Mouse (Mus musculus): Measurements from ENCODE around the gene Rab33b. TPM values are rescaled to one million over a fixed set of nuclear protein-coding genes. Genes with fewer than 3 reads are reported as not detected.

The Rab33b gene
- polyA plus RNA-seq, 1 experiment from 2014 or later: 19.8 TPM

DNA sequence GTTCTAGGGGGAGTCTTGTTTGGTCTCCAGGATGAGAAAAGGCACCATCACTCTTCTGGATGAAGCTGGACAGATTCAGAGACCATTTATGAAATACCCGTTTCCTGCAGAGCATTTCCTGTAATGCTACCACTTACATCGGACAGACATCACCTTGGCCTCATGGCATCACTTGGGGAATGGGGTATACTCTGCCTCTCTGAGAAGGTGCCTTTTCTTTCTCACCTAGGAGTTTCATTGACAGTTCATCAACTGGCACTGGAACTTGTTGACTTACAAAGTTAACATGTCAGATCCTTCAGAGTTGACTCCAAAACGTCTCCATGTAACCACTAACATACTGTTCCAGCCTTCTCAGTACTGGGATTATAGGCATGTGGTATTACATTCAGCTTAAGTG is 939 bp upstream of the Rab33b start:
- H3K9me3 ChIP-seq (replicated peaks; ENCODE audit: control insufficient read depth, low read length): no peaks in the 10 kb centered on the region
- H3K9ac ChIP-seq (replicated peaks; ENCODE audit: low read length): no peak overlapping the region
- DNase-seq (ENCODE audit: low spot score) (no peak), ATAC-seq (replicated peaks; ENCODE audit: insufficient number of reproducible peaks, low FRiP score, low TSS enrichment, low read depth) (no peak)
- 74% methylated on average over 3 of the region's 3 CpGs for WGBS
- no peaks in the 10 kb centered on the region for H3K36me3 ChIP-seq (replicated peaks; ENCODE audit: control insufficient read depth, insufficient read depth, low read depth, low read length)
- H3K4me2 ChIP-seq (ENCODE audit: low read depth, low read length): peak overlapping the region; percentile 76
- H3K4me3 ChIP-seq (ENCODE audit: low read depth, low read length): peak overlapping the region; percentile 75; the same call in 1 of the 2 replicates
- H3K4me1 ChIP-seq (ENCODE audit: control insufficient read depth, insufficient read depth, low read length): no peaks in the 10 kb centered on the region
- H3K27me3 ChIP-seq (ENCODE audit: control insufficient read depth, insufficient read depth, low read length): no peaks in the 10 kb centered on the region
- H3K27ac ChIP-seq (replicated peaks; ENCODE audit: low read depth, low read length): no peak overlapping the region

DNA sequence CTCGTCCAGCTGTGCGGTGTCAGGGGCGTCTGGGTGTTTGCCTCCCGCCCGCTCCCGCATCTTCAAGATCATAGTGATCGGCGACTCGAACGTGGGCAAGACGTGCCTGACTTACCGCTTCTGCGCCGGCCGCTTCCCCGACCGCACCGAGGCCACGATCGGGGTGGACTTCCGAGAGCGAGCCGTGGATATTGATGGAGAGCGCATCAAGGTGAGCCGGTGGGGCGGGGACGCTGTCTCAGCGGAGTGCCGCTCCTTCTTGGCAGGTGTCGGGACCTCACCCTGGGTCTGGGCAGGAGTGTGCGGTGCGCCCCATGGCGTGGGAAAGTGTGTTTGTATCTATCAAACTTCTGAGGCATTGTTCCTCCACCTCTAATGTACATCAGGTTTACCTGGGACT is 650 bp downstream of the Rab33b start:
- no peak; the same call in 1 of the 2 replicates for ATAC-seq (replicated peaks; ENCODE audit: insufficient number of reproducible peaks, low FRiP score, low TSS enrichment, low read depth)

DNA sequence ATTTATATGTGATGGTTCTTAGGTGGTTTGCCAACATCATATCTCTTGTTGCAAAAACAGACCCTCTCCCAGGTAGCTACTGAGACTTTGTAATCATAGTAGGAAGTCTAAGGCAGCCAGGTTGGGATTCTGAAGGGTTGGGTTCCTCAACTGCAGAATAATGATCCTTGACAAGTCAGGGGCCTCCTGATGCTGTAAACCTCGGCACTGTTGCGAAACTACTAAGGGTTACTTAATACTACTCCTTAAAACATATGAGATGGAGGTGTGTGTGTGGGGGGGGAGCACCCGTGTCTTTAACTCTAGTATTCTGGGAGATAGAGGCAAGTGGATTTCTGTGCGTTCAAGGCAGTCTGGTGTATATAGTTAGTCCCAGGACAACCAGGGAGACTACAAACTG is 1.6 kb downstream of the Rab33b start:
- Histone ChIP-seq H3K36me3 (replicated peaks; ENCODE audit: control insufficient read depth, insufficient read depth, low read depth, low read length) (no peaks in the 10 kb centered on the region), H3K27me3 (ENCODE audit: control insufficient read depth, insufficient read depth, low read length) (no peaks in the 10 kb centered on the region), H3K9me3 (replicated peaks; ENCODE audit: control insufficient read depth, low read length) (no peaks in the 10 kb centered on the region), H3K9ac (replicated peaks; ENCODE audit: low read length) (no peak overlapping the region), H3K4me2 (ENCODE audit: low read depth, low read length) (no peak overlapping the region; the same call in 1 of the 2 replicates), H3K27ac (replicated peaks; ENCODE audit: low read depth, low read length) (no peak overlapping the region), H3K4me3 (ENCODE audit: low read depth, low read length) (no peak overlapping the region; the same call in 1 of the 2 replicates), H3K4me1 (ENCODE audit: control insufficient read depth, insufficient read depth, low read length) (no peaks in the 10 kb centered on the region)
- ATAC-seq (replicated peaks; ENCODE audit: insufficient number of reproducible peaks, low FRiP score, low TSS enrichment, low read depth) (no peak), DNase-seq (ENCODE audit: low spot score) (no peak)
- 75% methylated on average over 4 of the region's 4 CpGs for WGBS

More for the DNA sequence above, 650 bp downstream of the Rab33b start:
- 0% methylated on average over 33 of the region's 33 CpGs for WGBS
- no peaks in the 10 kb centered on the region for H3K27me3 ChIP-seq (ENCODE audit: control insufficient read depth, insufficient read depth, low read length)
- no peaks in the 10 kb centered on the region for H3K9me3 ChIP-seq (replicated peaks; ENCODE audit: control insufficient read depth, low read length)
- peak overlapping the region; percentile 90 for H3K9ac ChIP-seq (replicated peaks; ENCODE audit: low read length)
- DNase-seq (ENCODE audit: low spot score): no peak
- H3K4me1 ChIP-seq (ENCODE audit: control insufficient read depth, insufficient read depth, low read length): no peaks in the 10 kb centered on the region
- H3K27ac ChIP-seq (replicated peaks; ENCODE audit: low read depth, low read length): 0 out of 2 replicates have a peak overlapping the region, but pooled peaks have one; percentile 82
- H3K4me2 ChIP-seq (ENCODE audit: low read depth, low read length): peak overlapping the region; percentile 76
- peak overlapping the region; percentile 75 for H3K4me3 ChIP-seq (ENCODE audit: low read depth, low read length)
- no peaks in the 10 kb centered on the region for H3K36me3 ChIP-seq (replicated peaks; ENCODE audit: control insufficient read depth, insufficient read depth, low read depth, low read length)

GRCm38 (mm10) chr3:51486491-51487195 is 2.9 kb downstream of the Rab33b start:
- WGBS: 98% methylated on average over 4 of the region's 4 CpGs
- no peak overlapping the region for H3K9ac ChIP-seq (replicated peaks; ENCODE audit: low read length)
- no peaks in the 10 kb centered on the region for H3K9me3 ChIP-seq (replicated peaks; ENCODE audit: control insufficient read depth, low read length)
- DNase-seq (ENCODE audit: low spot score) (no peak), ATAC-seq (replicated peaks; ENCODE audit: insufficient number of reproducible peaks, low FRiP score, low TSS enrichment, low read depth) (no peak)
- no peak overlapping the region for H3K27ac ChIP-seq (replicated peaks; ENCODE audit: low read depth, low read length)
- H3K4me1 ChIP-seq (ENCODE audit: control insufficient read depth, insufficient read depth, low read length): no peaks in the 10 kb centered on the region
- H3K4me2 ChIP-seq (ENCODE audit: low read depth, low read length): no peak overlapping the region
- no peak overlapping the region for H3K4me3 ChIP-seq (ENCODE audit: low read depth, low read length)
- no peaks in the 10 kb centered on the region for H3K27me3 ChIP-seq (ENCODE audit: control insufficient read depth, insufficient read depth, low read length)
- H3K36me3 ChIP-seq (replicated peaks; ENCODE audit: control insufficient read depth, insufficient read depth, low read depth, low read length): no peaks in the 10 kb centered on the region

- H3K36me3 ChIP-seq (replicated peaks; ENCODE audit: control insufficient read depth, insufficient read depth, low read depth, low read length): no peaks in the 10 kb centered on the region
- WGBS: 75% methylated on average over 7 of the region's 7 CpGs
- no peak for DNase-seq (ENCODE audit: low spot score)
Observed at GRCm38 (mm10) chr3:51490088-51490753, 6.5 kb downstream of the Rab33b start.

GRCm38 (mm10) chr3:51493272-51493838 is 9.6 kb downstream of the Rab33b start:
- H3K9ac ChIP-seq (replicated peaks; ENCODE audit: low read length): no peak overlapping the region
- DNase-seq (ENCODE audit: low spot score) (no peak), ATAC-seq (replicated peaks; ENCODE audit: insufficient number of reproducible peaks, low FRiP score, low TSS enrichment, low read depth) (no peak)
- no peaks in the 10 kb centered on the region for H3K4me1 ChIP-seq (ENCODE audit: control insufficient read depth, insufficient read depth, low read length)
- 90% methylated on average over 13 of the region's 13 CpGs for WGBS
- H3K27me3 ChIP-seq (ENCODE audit: control insufficient read depth, insufficient read depth, low read length): no peaks in the 10 kb centered on the region
- no peaks in the 10 kb centered on the region for H3K36me3 ChIP-seq (replicated peaks; ENCODE audit: control insufficient read depth, insufficient read depth, low read depth, low read length)
- H3K27ac ChIP-seq (replicated peaks; ENCODE audit: low read depth, low read length): no peak overlapping the region
- H3K4me2 ChIP-seq (ENCODE audit: low read depth, low read length): no peak overlapping the region
- H3K9me3 ChIP-seq (replicated peaks; ENCODE audit: control insufficient read depth, low read length): no peaks in the 10 kb centered on the region
- H3K4me3 ChIP-seq (ENCODE audit: low read depth, low read length): no peak overlapping the region

More at GRCm38 (mm10) chr3:51490088-51490753, 6.5 kb downstream of the Rab33b start:
- H3K27ac ChIP-seq (replicated peaks; ENCODE audit: low read depth, low read length): no peak overlapping the region
- no peaks in the 10 kb centered on the region for H3K4me1 ChIP-seq (ENCODE audit: control insufficient read depth, insufficient read depth, low read length)
- no peak overlapping the region for H3K9ac ChIP-seq (replicated peaks; ENCODE audit: low read length)
- no peak overlapping the region for H3K4me2 ChIP-seq (ENCODE audit: low read depth, low read length)
- no peak overlapping the region for H3K4me3 ChIP-seq (ENCODE audit: low read depth, low read length)
- ATAC-seq (replicated peaks; ENCODE audit: insufficient number of reproducible peaks, low FRiP score, low TSS enrichment, low read depth): no peak
- no peaks in the 10 kb centered on the region for H3K27me3 ChIP-seq (ENCODE audit: control insufficient read depth, insufficient read depth, low read length)
- H3K9me3 ChIP-seq (replicated peaks; ENCODE audit: control insufficient read depth, low read length): no peaks in the 10 kb centered on the region

DNA sequence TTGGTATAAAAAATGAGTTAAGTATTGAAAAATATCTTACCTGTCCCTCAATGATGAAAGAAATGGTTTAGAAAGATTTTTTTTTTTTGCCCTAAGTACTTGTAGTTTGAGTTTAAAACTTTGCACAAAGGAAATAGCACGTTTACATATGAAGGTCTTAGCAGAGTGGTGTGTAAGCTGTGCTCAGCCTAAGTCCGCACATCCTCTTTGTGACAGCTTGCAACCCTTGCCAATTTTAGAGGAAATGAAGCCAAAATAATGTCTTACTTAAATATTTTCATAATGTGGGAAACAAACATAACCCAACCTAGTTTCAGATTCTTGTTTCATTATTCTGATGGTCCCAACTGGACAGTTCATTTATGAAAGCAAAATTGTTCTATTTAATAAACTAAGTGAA is 10.7 kb downstream of the Rab33b start:
- Histone ChIP-seq H3K4me2 (ENCODE audit: low read depth, low read length) (no peak overlapping the region), H3K36me3 (replicated peaks; ENCODE audit: control insufficient read depth, insufficient read depth, low read depth, low read length) (no peaks in the 10 kb centered on the region), H3K4me1 (ENCODE audit: control insufficient read depth, insufficient read depth, low read length) (no peaks in the 10 kb centered on the region), H3K27me3 (ENCODE audit: control insufficient read depth, insufficient read depth, low read length) (no peaks in the 10 kb centered on the region), H3K4me3 (ENCODE audit: low read depth, low read length) (no peak overlapping the region), H3K9me3 (replicated peaks; ENCODE audit: control insufficient read depth, low read length) (no peaks in the 10 kb centered on the region), H3K27ac (replicated peaks; ENCODE audit: low read depth, low read length) (no peak overlapping the region), H3K9ac (replicated peaks; ENCODE audit: low read length) (no peak overlapping the region)
- ATAC-seq (replicated peaks; ENCODE audit: insufficient number of reproducible peaks, low FRiP score, low TSS enrichment, low read depth) (no peak), DNase-seq (ENCODE audit: low spot score) (no peak)
- WGBS: 91% methylated on average over 2 of the region's 2 CpGs

DNA sequence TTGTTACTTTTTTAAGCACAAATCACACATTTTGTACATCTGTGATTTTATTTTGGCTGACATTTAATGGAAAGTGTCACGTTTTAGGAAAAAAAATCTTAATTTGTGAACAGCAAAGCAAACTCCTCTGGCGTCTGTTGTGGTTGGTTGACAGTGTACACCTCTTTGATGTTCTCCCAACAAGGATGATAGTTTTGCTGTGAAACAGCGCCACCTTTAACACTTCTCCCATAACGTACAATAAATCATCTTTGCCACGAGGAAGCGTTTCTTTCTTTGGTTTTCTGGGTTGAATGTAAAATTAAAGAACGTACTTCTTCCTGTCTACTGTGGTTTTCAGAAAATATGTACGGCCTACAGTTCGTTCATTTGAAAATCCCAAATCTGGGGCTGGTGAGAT is 11.9 kb downstream of the Rab33b start:
- 94% methylated on average over 9 of the region's 9 CpGs for WGBS
- ATAC-seq (replicated peaks; ENCODE audit: insufficient number of reproducible peaks, low FRiP score, low TSS enrichment, low read depth) (no peak), DNase-seq (ENCODE audit: low spot score) (no peak)
- no peak overlapping the region for H3K9ac ChIP-seq (replicated peaks; ENCODE audit: low read length)
- H3K4me2 ChIP-seq (ENCODE audit: low read depth, low read length): no peak overlapping the region
- no peaks in the 10 kb centered on the region for H3K9me3 ChIP-seq (replicated peaks; ENCODE audit: control insufficient read depth, low read length)
- no peak overlapping the region for H3K4me3 ChIP-seq (ENCODE audit: low read depth, low read length)
- H3K27ac ChIP-seq (replicated peaks; ENCODE audit: low read depth, low read length): no peak overlapping the region
- H3K4me1 ChIP-seq (ENCODE audit: control insufficient read depth, insufficient read depth, low read length): no peaks in the 10 kb centered on the region
- no peaks in the 10 kb centered on the region for H3K36me3 ChIP-seq (replicated peaks; ENCODE audit: control insufficient read depth, insufficient read depth, low read depth, low read length)
- H3K27me3 ChIP-seq (ENCODE audit: control insufficient read depth, insufficient read depth, low read length): no peaks in the 10 kb centered on the region

Measured in embryonic facial prominence, embryonic 11.5 days (tissue).